Mouse (Mus musculus): Measurements from ENCODE around the gene Kcnb1.

DNA sequence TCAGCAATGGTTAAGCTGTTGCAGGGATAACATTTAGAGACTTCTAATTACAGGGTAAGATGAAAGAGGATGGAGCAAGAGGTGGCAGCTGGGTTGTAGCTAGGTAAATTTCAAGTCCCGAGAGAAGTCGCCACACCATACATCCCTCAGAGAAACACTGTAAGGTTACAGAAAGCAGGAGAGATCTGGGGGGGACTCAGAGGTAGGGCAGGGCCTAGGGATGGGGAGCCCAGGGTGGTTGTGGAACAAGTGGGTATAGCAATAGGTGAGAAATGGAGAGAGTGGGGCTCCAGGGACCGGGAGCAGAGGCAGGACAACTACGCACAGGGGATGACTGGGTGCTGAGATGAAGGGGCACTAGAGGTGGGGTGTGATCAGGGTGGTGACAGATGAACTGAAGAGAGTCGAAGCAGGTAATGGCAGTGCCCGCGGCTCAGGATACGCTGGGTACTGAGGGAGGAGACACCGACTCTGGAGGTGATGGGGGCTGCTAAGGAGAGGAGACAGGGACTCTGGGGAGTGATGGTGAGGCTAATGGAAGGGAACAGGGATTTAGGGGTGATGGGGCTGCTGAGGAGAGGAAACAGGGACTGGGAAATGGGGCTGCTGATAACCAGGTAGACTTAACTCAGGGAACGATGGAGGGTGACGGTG is 128.4 kb downstream of the Kcnb1 start:
- TF ChIP-seq POLR2A (IDR thresholded peaks at IDR 0.05; ENCODE audit: low read depth, low read length) (no peak), CTCF (IDR thresholded peaks at IDR 0.05; ENCODE audit: extremely low read depth, insufficient read depth, insufficient read length, insufficient replicate concordance) (no peak)

Measured in spleen, adult 2 months (tissue).